Mouse (Mus musculus): ENCODE measurements at regions not wholly inside any gene's neighbourhood (a gene's known extent, or its start where the extent isn't known, plus 50 kb on each side); places are given as distances from the start of the nearest gene placed in this dataset.
"Not testable (repeated sequence)": the region's sequence is repeated elsewhere in the genome, so short reads cannot be mapped to it uniquely, and the experiment has no call there.

DNA sequence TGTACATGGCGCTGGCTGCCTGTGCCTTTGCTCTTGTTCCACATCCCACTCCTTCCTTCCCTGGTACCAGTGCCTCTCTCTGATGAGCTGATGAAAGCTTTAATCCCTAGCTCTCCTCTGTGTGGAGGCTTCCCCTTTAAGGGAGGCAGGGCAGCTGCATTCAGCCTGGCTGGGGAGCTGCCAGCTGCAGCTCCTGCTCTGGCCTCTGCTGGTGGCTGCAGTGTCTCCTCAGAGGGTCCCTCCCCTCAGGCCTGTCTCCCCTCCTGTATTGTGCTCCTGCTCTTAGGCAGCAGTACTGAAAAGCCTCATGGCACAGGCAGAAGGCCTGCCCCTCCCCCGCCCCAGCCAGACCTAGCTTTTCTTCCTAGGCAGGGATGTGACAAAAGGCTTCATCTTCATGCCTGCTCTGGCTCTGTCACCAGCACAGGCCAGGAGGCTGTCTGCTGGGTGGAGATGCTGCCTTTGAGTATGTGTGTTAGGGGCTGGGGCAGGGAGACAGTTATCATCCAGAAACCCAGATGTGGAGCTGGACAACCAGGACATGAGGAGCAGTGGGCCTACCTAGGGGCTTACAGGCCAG lies 97.7 kb upstream of the Zcchc13 start:
- H3K36me3 ChIP-seq (ENCODE audit: control insufficient read depth, insufficient read depth, low read length); H3K4me1 ChIP-seq (replicated peaks; ENCODE audit: control insufficient read depth, insufficient read depth, low read length); H3K4me3 ChIP-seq (ENCODE audit: control insufficient read depth, insufficient read depth, low read length); DNase-seq; H3K27me3 ChIP-seq (ENCODE audit: control insufficient read depth, insufficient read depth, low read length): not testable (repeated sequence)
- H3K27ac ChIP-seq (ENCODE audit: control insufficient read depth, insufficient read depth, low read length) = peak overlapping the region; percentile 59; the same call in 1 of the 2 replicates
- 82% methylated on average over 2 of the region's 2 CpGs for WGBS

DNA sequence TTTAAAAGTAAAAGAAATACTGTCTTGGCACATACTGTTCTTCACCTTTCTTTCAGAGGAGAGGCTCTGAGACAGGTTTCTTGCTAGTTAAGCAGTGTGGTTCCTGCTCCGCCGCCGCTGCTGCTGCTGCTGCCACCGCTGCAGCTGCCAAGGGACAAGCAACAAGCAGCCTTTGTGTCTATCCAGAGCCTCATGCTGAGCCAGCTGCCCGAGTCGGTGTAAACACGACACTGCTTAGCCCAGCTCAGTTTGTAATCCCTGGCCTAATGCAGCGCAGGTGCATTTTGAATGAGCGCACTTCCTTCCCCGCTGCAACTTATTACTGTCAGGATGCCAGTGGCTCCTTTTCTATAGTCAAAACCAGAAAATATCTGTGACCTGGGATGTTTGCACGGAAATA lies 97.1 kb upstream of the Zcchc13 start:
- no peaks in the 10 kb centered on the region for H3K27me3 ChIP-seq (ENCODE audit: control insufficient read depth, insufficient read depth, low read length)
- 70% methylated on average over 11 of the region's 11 CpGs for whole genome bisulfite sequencing
- H3K27ac ChIP-seq (ENCODE audit: control insufficient read depth, insufficient read depth, low read length) = peak overlapping the region; percentile 59
- no peak overlapping the region for H3K4me3 ChIP-seq (ENCODE audit: control insufficient read depth, insufficient read depth, low read length)
- TF ChIP-seq CTCF (IDR thresholded peaks at IDR 0.05; ENCODE audit: borderline replicate concordance, control insufficient read depth, extremely low read depth, insufficient read depth, low read length, poor library complexity) = no peak
- no peak for TF ChIP-seq POLR2A (IDR thresholded peaks at IDR 0.05; ENCODE audit: control insufficient read depth, extremely low read depth, insufficient read depth, low read length, poor library complexity)
- H3K4me1 ChIP-seq (replicated peaks; ENCODE audit: control insufficient read depth, insufficient read depth, low read length) = peaks cover 5% of the 10 kb centered on the region; the same call in 1 of the 2 replicates
- DNase-seq = peak; percentile 5
- H3K36me3 ChIP-seq (ENCODE audit: control insufficient read depth, insufficient read depth, low read length) = no peaks in the 10 kb centered on the region

DNA sequence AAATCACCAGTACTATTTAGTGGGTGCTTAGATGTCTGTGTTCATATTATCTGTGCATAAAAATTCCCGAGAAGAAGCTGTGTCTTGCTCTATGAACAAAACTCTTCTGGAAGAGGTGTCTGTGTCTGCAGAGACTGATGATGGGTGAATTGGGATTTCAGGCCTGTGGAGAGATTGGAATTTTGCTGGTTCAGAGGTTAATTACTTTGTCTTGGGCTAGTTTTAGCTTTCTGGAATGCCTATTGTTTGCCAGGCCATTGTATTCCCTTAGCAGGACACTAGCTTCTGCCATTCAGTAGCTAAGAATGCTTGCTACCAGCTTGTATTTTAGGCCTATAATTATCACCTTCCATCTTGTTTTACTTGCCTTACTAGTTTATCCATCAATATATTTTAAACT lies 96.6 kb upstream of the Zcchc13 start:
- 85% methylated on average over 1 of the region's 1 CpGs for WGBS
- H3K4me3 ChIP-seq (ENCODE audit: control insufficient read depth, insufficient read depth, low read length) = no peak overlapping the region
- H3K27ac ChIP-seq (ENCODE audit: control insufficient read depth, insufficient read depth, low read length) = no peak overlapping the region
- no peak for DNase-seq
- TF ChIP-seq CTCF (IDR thresholded peaks at IDR 0.05; ENCODE audit: borderline replicate concordance, control insufficient read depth, extremely low read depth, insufficient read depth, low read length, poor library complexity) = no peak
- TF ChIP-seq POLR2A (IDR thresholded peaks at IDR 0.05; ENCODE audit: control insufficient read depth, extremely low read depth, insufficient read depth, low read length, poor library complexity) = no peak
- no peaks in the 10 kb centered on the region for H3K36me3 ChIP-seq (ENCODE audit: control insufficient read depth, insufficient read depth, low read length)
- H3K4me1 ChIP-seq (replicated peaks; ENCODE audit: control insufficient read depth, insufficient read depth, low read length) = peaks cover 5% of the 10 kb centered on the region; the same call in 1 of the 2 replicates
- H3K27me3 ChIP-seq (ENCODE audit: control insufficient read depth, insufficient read depth, low read length) = no peaks in the 10 kb centered on the region

DNA sequence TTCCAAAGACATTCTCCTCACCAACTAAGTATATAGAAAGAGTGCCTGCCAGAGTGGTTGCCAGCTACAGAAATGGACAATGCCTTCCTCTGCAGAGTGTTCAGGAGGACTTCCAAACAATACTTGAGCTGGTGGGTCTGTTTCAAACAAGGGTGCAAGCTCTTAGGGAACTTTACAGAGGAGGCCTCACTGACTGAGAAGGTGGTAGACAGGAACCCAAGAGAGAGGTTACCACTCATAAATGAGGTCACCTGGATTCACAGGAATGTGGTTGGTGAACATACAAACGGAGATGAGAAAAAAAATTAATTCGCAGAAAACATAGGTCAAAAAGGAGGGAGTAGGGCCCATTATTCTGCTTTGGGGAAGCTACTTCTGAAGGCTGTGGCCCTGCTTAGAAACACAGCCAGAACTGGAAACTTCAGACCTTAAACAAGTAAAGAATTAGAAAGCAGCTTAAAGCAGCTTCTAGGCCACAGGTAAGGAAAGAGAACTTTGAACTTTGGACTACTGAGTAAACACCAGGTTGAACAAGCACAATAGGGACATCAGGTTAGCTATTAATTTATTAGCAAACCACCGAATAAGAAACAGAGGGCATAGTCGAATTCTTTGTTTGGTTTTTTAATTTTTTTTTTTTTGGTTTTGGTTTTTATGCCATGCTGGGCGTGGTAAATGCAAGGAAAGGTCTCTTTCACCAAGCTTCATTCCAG lies 83.7 kb upstream of the Zcchc13 start:
- Histone ChIP-seq H3K27me3 (ENCODE audit: control insufficient read depth, insufficient read depth, low read length) (no peaks in the 10 kb centered on the region), H3K36me3 (ENCODE audit: control insufficient read depth, insufficient read depth, low read length) (no peaks in the 10 kb centered on the region), H3K4me3 (ENCODE audit: control insufficient read depth, insufficient read depth, low read length) (no peak overlapping the region), H3K27ac (ENCODE audit: control insufficient read depth, insufficient read depth, low read length) (no peak overlapping the region), H3K4me1 (replicated peaks; ENCODE audit: control insufficient read depth, insufficient read depth, low read length) (no peaks in the 10 kb centered on the region; the same call in 1 of the 2 replicates)
- WGBS = 85% methylated on average over 5 of the region's 5 CpGs
- no peak for TF ChIP-seq POLR2A (IDR thresholded peaks at IDR 0.05; ENCODE audit: control insufficient read depth, extremely low read depth, insufficient read depth, low read length, poor library complexity)
- no peak for TF ChIP-seq CTCF (IDR thresholded peaks at IDR 0.05; ENCODE audit: borderline replicate concordance, control insufficient read depth, extremely low read depth, insufficient read depth, low read length, poor library complexity)
- no peak for DNase-seq

DNA sequence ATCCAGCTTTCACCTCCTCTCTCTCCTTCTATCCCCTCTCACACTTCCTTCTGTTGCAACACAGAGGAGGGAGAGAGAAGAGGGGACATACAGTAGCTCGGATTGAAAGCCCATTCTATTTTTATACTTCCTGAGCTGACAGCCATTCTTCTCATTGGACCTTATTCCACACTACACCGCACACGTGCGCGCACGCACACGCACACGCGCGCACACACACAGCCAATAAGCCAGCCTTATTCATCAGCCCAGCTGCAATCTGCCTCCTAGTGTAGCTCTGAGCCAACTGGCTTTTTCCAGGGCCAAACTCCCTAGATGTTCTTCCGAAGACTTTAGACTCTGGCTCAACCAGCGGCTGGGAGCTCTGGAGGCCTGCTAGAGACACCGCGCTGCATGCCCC lies 79.1 kb upstream of the Zcchc13 start:
- DNase-seq = no peak
- Histone ChIP-seq H3K4me3 (ENCODE audit: control insufficient read depth, insufficient read depth, low read length) (no peak overlapping the region), H3K27me3 (ENCODE audit: control insufficient read depth, insufficient read depth, low read length) (no peaks in the 10 kb centered on the region), H3K36me3 (ENCODE audit: control insufficient read depth, insufficient read depth, low read length) (no peaks in the 10 kb centered on the region), H3K27ac (ENCODE audit: control insufficient read depth, insufficient read depth, low read length) (no peak overlapping the region), H3K4me1 (replicated peaks; ENCODE audit: control insufficient read depth, insufficient read depth, low read length) (no peaks in the 10 kb centered on the region; the same call in 1 of the 2 replicates)
- WGBS = 77% methylated on average over 14 of the region's 14 CpGs
- no peak for TF ChIP-seq POLR2A (IDR thresholded peaks at IDR 0.05; ENCODE audit: control insufficient read depth, extremely low read depth, insufficient read depth, low read length, poor library complexity)
- TF ChIP-seq CTCF (IDR thresholded peaks at IDR 0.05; ENCODE audit: borderline replicate concordance, control insufficient read depth, extremely low read depth, insufficient read depth, low read length, poor library complexity) = no peak

DNA sequence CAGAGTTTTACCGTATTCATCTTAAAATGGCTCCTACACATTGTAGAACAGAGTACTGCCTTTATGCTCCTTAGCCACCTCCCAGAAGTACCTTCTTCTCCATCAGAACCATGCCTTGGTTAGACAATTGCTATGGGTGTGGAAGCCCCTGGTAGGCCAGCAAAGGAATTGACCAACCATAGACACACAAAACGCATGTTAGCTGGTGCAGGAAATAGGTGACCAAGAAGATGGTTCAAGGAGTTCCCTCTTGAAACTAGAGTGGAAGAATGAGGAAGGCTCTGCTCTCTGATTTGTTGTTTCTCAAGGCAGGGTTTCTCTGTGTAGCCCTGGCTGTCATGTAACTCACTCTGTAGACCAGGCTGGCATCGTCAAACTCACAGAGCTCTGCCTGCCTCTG lies 77.2 kb upstream of the Zcchc13 start:
- Histone ChIP-seq H3K36me3 (ENCODE audit: control insufficient read depth, insufficient read depth, low read length) (no peaks in the 10 kb centered on the region), H3K27me3 (ENCODE audit: control insufficient read depth, insufficient read depth, low read length) (no peaks in the 10 kb centered on the region), H3K4me3 (ENCODE audit: control insufficient read depth, insufficient read depth, low read length) (no peak overlapping the region), H3K4me1 (replicated peaks; ENCODE audit: control insufficient read depth, insufficient read depth, low read length) (no peaks in the 10 kb centered on the region; the same call in 1 of the 2 replicates), H3K27ac (ENCODE audit: control insufficient read depth, insufficient read depth, low read length) (no peak overlapping the region)
- no peak for DNase-seq
- WGBS = 90% methylated on average over 3 of the region's 3 CpGs
- TF ChIP-seq CTCF (IDR thresholded peaks at IDR 0.05; ENCODE audit: borderline replicate concordance, control insufficient read depth, extremely low read depth, insufficient read depth, low read length, poor library complexity) = no peak
- TF ChIP-seq POLR2A (IDR thresholded peaks at IDR 0.05; ENCODE audit: control insufficient read depth, extremely low read depth, insufficient read depth, low read length, poor library complexity) = no peak

Measured in thymus, adult 2 months (tissue).